Mouse (Mus musculus) hindbrain, embryonic 14.5 days (tissue): ENCODE measurements at regions not wholly inside any gene's neighbourhood (a gene's known extent, or its start where the extent isn't known, plus 50 kb on each side); places are given as distances from the start of the nearest gene placed in this dataset.

ENCODE experiments used
- ATAC-seq: fragments of 200-750 bp; cut with Nextera tagmentation; 2 replicates; pipeline ENCODE4 v1.8.0; 2017; ENCODE audit warnings: moderate number of reproducible peaks, mild to moderate bottlenecking, moderate TSS enrichment, moderate library complexity; ENCODE audit not compliant: low FRiP score
- DNase-seq: peaks from one replicate; pipeline ENCODE4 v3.0.0-alpha.2; 2015; ENCODE audit warnings: low spot score
- H3K27ac ChIP-seq: fragments of 300-500 bp; sonication (generic); 2 replicates; pipeline ENCODE4 v1.5.1; 2014; ENCODE audit warnings: mild to moderate bottlenecking, moderate library complexity
- H3K27me3 ChIP-seq: fragments of 300-500 bp; sonication (generic); 2 replicates; pipeline ENCODE4 v1.6.1; 2014; ENCODE audit warnings: mild to moderate bottlenecking, low read length, mixed read lengths; ENCODE audit not compliant: control insufficient read depth, insufficient read depth
- H3K36me3 ChIP-seq: fragments of 300-500 bp; sonication (generic); replicated peaks from 2 replicates; pipeline ENCODE4 v1.6.1; 2014; ENCODE audit not compliant: control insufficient read depth, insufficient read depth
- H3K4me1 ChIP-seq: fragments of 300-500 bp; sonication (generic); replicated peaks from 2 replicates; pipeline ENCODE4 v1.6.1; 2014; ENCODE audit warnings: antibody characterized with exemption, low read length, mixed read lengths; ENCODE audit not compliant: control insufficient read depth, insufficient read depth
- H3K4me2 ChIP-seq: fragments of 300-500 bp; sonication (generic); replicated peaks from 2 replicates; pipeline ENCODE4 v1.6.1; 2014; ENCODE audit warnings: mild to moderate bottlenecking, moderate library complexity
- H3K4me3 ChIP-seq: fragments of 300-500 bp; sonication (generic); replicated peaks from 2 replicates; pipeline ENCODE4 v1.5.1; 2014; ENCODE audit warnings: mild to moderate bottlenecking, low read length
- H3K9ac ChIP-seq: fragments of 300-500 bp; sonication (generic); 2 replicates; pipeline ENCODE4 v1.6.1; 2014
- H3K9me3 ChIP-seq: fragments of 300-500 bp; sonication (generic); 2 replicates; pipeline ENCODE4 v1.6.1; 2016; ENCODE audit warnings: low read length; ENCODE audit not compliant: control insufficient read depth
- WGBS: fragments of 180-500 bp; shearing (Covaris S2); extraction: QIAGEN DNeasy Blood & Tissue Kit; methylation state at CpG from one replicate; pipeline ENCODE4 v1.1.7; 2014; 5-methylcytosine and 5-hydroxymethylcytosine counted together

DNA sequence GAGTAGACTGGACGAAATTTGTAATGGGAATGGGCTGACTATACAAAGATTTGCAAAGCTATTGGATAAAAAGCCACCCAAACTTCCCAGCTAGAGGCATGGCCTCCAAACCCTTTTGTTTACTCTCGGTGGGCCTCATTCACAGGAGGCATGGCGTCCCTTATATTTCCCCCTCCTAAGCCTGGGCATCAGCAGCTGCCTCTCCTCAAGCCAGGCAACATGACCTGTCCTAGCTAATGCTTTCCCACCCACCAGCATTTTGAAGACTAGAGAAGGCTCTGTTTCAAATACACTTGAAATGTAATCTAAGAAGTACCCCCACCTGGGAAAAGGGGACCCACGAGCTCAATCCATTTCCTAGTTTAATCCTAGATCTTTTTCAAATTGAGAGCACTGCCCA lies 398.7 kb downstream of the Gsdmc2 start:
- H3K9me3 ChIP-seq: no peaks in the 10 kb centered on the region
- 73% methylated on average over 4 of the region's 4 CpGs for WGBS
- no peaks in the 10 kb centered on the region for H3K36me3 ChIP-seq
- no peaks in the 10 kb centered on the region for H3K27me3 ChIP-seq
- no peak overlapping the region for H3K4me3 ChIP-seq
- no peak overlapping the region for H3K9ac ChIP-seq
- DNase-seq: no peak
- H3K4me1 ChIP-seq: no peaks in the 10 kb centered on the region
- H3K27ac ChIP-seq: no peak overlapping the region
- H3K4me2 ChIP-seq: no peak overlapping the region
- ATAC-seq: no peak

- H3K9ac ChIP-seq: no peak overlapping the region
- H3K4me1 ChIP-seq: no peaks in the 10 kb centered on the region
Measured at GRCm38 (mm10) chr15:63445016-63445415, 400.0 kb downstream of the Gsdmc2 start.

GRCm38 (mm10) chr15:63442146-63442780 lies 402.7 kb downstream of the Gsdmc2 start:
- no peaks in the 10 kb centered on the region for H3K4me1 ChIP-seq
- H3K27ac ChIP-seq: no peak overlapping the region
- H3K4me3 ChIP-seq: no peak overlapping the region
- DNase-seq (no peak), ATAC-seq (no peak)
- WGBS: 90% methylated on average over 6 of the region's 6 CpGs
- H3K36me3 ChIP-seq: no peaks in the 10 kb centered on the region
- no peaks in the 10 kb centered on the region for H3K9me3 ChIP-seq
- no peak overlapping the region for H3K4me2 ChIP-seq
- H3K9ac ChIP-seq: no peak overlapping the region
- no peaks in the 10 kb centered on the region for H3K27me3 ChIP-seq

More at GRCm38 (mm10) chr15:63445016-63445415, 400.0 kb downstream of the Gsdmc2 start:
- H3K36me3 ChIP-seq: no peaks in the 10 kb centered on the region
- no peak overlapping the region for H3K4me2 ChIP-seq
- H3K27me3 ChIP-seq: no peaks in the 10 kb centered on the region
- no peak for ATAC-seq
- H3K27ac ChIP-seq: no peak overlapping the region
- no peak for DNase-seq
- 82% methylated on average over 4 of the region's 4 CpGs for WGBS
- no peaks in the 10 kb centered on the region for H3K9me3 ChIP-seq
- no peak overlapping the region for H3K4me3 ChIP-seq

GRCm38 (mm10) chr15:63412649-63413048 lies 432.3 kb downstream of the Gsdmc2 start:
- Histone ChIP-seq H3K27ac (no peak overlapping the region), H3K9me3 (no peaks in the 10 kb centered on the region), H3K4me2 (no peak overlapping the region), H3K4me3 (no peak overlapping the region), H3K36me3 (no peaks in the 10 kb centered on the region), H3K4me1 (no peaks in the 10 kb centered on the region), H3K9ac (no peak overlapping the region), H3K27me3 (no peaks in the 10 kb centered on the region)
- DNase-seq (no peak), ATAC-seq (no peak)
- 83% methylated on average over 4 of the region's 4 CpGs for WGBS

DNA sequence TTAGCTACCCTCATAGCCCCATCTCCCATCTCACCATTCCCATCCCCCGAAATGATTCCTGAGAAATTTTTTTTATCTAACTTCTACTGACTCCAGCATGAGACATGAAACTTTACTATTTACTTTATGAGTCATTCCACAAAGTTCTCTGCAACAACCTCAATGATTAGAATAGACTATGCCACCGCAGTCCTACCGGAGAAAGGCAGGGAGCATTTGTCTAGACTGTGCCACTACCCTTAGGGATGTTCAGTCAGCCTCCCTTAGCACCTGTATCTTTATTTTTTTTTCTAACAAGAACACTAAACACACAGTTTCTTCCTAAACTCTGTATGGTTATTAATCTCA lies 433.2 kb downstream of the Gsdmc2 start:
- Histone ChIP-seq H3K4me2 (no peak overlapping the region), H3K9ac (no peak overlapping the region), H3K27ac (no peak overlapping the region), H3K9me3 (no peaks in the 10 kb centered on the region), H3K4me3 (no peak overlapping the region), H3K4me1 (no peaks in the 10 kb centered on the region), H3K36me3 (no peaks in the 10 kb centered on the region), H3K27me3 (no peaks in the 10 kb centered on the region)
- DNase-seq (no peak), ATAC-seq (no peak)
- 96% methylated on average over 3 of the region's 3 CpGs for WGBS

- Histone ChIP-seq H3K36me3 (no peaks in the 10 kb centered on the region), H3K9me3 (no peaks in the 10 kb centered on the region), H3K27ac (no peak overlapping the region), H3K27me3 (no peaks in the 10 kb centered on the region), H3K4me1 (no peaks in the 10 kb centered on the region), H3K4me3 (no peak overlapping the region), H3K4me2 (no peak overlapping the region), H3K9ac (no peak overlapping the region)
- 74% methylated on average over 11 of the region's 11 CpGs for WGBS
- DNase-seq: no peak
- ATAC-seq: no peak
Measured at GRCm38 (mm10) chr15:63410994-63411770, 433.8 kb downstream of the Gsdmc2 start.

DNA sequence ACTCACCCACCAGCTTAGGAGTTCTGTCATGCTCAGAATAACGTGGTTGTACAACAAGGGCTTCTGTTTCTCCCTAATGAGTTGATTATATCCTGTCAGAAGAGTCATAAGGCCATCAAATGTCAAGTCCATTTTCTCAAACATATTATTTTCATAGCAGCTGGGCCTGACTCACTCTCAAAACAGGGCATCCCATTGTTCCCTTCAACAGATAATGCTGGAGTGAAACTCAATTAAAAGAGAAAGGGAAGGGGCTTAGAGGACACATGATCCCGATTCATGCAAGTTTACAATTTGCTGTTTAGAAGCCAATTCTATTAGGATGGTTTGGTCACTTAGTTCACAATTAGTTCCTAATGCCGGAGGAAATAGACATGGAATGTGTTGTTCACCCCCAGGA lies 444.5 kb downstream of the Gsdmc2 start:
- H3K4me1 ChIP-seq: no peaks in the 10 kb centered on the region
- H3K4me2 ChIP-seq: no peak overlapping the region
- DNase-seq (no peak), ATAC-seq (no peak)
- no peaks in the 10 kb centered on the region for H3K27me3 ChIP-seq
- no peaks in the 10 kb centered on the region for H3K36me3 ChIP-seq
- no peak overlapping the region for H3K4me3 ChIP-seq
- no peak overlapping the region for H3K27ac ChIP-seq
- no peaks in the 10 kb centered on the region for H3K9me3 ChIP-seq
- WGBS: 66% methylated on average over 3 of the region's 3 CpGs
- no peak overlapping the region for H3K9ac ChIP-seq

GRCm38 (mm10) chr15:63400011-63400410 lies 445.0 kb downstream of the Gsdmc2 start:
- WGBS: 55% methylated on average over 1 of the region's 1 CpGs
- Histone ChIP-seq H3K9me3 (no peaks in the 10 kb centered on the region), H3K36me3 (no peaks in the 10 kb centered on the region), H3K9ac (no peak overlapping the region), H3K4me2 (no peak overlapping the region), H3K4me3 (no peak overlapping the region), H3K4me1 (no peaks in the 10 kb centered on the region), H3K27ac (no peak overlapping the region), H3K27me3 (no peaks in the 10 kb centered on the region)
- no peak for DNase-seq
- ATAC-seq: no peak

DNA sequence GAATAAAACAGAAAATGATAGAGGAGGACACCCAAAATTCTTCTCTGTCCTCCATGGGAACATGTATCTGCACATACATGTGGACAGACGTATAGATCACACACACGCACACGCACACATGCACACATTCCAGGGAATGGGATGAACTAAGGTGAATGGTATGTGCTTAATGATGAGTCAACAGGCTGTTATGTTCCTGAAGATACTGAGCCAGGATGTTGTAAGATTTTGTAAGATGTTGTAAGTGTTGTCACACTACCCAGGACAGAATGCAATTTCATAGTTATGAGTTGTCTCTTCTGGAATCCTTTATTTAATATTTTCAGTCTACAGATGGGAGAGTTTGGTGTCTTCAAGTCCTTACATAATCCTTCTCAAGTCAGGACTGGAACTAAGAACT lies 447.5 kb downstream of the Gsdmc2 start:
- Histone ChIP-seq H3K4me3 (no peak overlapping the region), H3K9ac (no peak overlapping the region), H3K9me3 (no peaks in the 10 kb centered on the region), H3K4me1 (no peaks in the 10 kb centered on the region), H3K27me3 (no peaks in the 10 kb centered on the region), H3K27ac (no peak overlapping the region), H3K4me2 (no peak overlapping the region), H3K36me3 (no peaks in the 10 kb centered on the region)
- 94% methylated on average over 3 of the region's 3 CpGs for WGBS
- ATAC-seq (no peak), DNase-seq (no peak)
